Mouse (Mus musculus): ENCODE data around the gene Zfp143. TPM values are rescaled to one million over a fixed set of nuclear protein-coding genes. Genes with fewer than 3 reads are reported as not detected.
"Not testable (repeated sequence)": the region's sequence is repeated elsewhere in the genome, so short reads cannot be mapped to it uniquely, and the experiment has no call there.

Zfp143 gene
- polyA plus RNA-seq, 1 experiment from 2014 or later: 15.8 TPM

DNA sequence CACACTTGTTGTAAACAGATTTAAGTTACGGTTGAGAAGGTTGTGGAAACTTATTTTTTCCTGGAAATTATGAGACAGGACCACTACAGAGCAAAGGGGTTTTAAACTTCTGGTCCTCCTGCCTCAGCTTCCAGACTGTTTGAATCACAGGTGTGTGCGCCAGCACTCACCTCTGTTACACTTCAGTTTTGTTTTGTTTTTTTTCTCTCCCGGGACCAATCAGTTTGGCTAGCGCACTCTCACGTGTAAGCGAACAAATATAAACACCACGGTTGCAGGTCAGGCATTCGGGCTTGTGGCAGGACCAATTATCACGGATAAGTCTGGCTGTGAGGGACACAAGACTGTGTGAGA is 60.1 kb downstream of the Zfp143 start:
- peaks cover 25% of the 10 kb centered on the region for H3K4me1 ChIP-seq (ENCODE audit: control insufficient read depth, insufficient read depth, low read length)
- no peaks in the 10 kb centered on the region for H3K9me3 ChIP-seq (replicated peaks; ENCODE audit: control insufficient read depth, low read length)
- peak overlapping the region; percentile 74 for H3K4me2 ChIP-seq (ENCODE audit: low read depth, low read length)
- no peaks in the 10 kb centered on the region; the same call in 1 of the 2 replicates for H3K36me3 ChIP-seq (ENCODE audit: control insufficient read depth, insufficient read depth)
- no peaks in the 10 kb centered on the region for H3K27me3 ChIP-seq (ENCODE audit: control insufficient read depth, insufficient read depth, low read length)
- ATAC-seq (replicated peaks; ENCODE audit: extremely low read depth, insufficient read depth, low FRiP score): no peak
- peak overlapping the region; percentile 76 for H3K4me3 ChIP-seq (ENCODE audit: low read length)
- 1% methylated on average over 9 of the region's 9 CpGs for WGBS
- H3K9ac ChIP-seq (ENCODE audit: low read length): peak overlapping the region; percentile 79
- peak overlapping the region; percentile 95 for H3K27ac ChIP-seq (ENCODE audit: low read length)

DNA sequence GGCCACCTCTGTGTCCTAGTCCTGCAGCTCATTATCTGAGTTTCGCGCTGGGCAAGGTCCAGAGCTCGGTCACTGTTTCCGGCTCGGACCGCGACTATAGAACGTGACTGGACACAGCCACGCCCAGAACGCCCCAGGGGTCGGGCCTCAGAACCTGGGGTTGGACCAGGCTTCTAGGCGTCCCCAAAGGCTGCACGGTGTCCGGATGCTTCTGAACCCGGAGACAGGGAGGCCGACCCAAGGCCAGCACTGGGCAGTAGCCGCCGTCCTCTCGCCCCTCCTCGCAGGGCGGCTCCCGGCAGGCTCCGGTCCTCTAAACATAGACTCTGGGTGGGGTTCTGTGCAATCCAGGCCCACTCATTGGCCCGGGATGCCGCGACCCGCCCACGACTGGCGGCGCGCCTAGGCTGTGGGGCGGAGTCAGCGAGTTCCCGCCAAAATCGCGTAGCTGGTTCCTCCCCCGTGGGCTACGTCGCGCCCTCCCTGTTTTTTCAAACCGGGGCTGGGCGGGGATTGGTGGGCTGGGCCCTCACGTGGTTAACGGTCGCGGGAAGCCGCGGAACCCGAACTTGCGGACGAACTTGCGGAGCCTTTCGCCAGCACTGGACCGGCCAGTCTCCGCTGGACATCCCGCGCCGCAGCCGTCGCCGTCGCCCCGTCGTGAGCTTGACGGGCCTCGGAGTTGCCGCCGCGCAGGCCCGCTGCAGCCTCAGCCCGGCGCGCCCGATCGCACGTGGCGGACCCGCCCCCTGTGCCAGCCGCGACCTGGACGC is 60.7 kb downstream of the Zfp143 start, which contains the start of gene Wee1:
Gene Wee1 (plus strand): TSS at position 531 of the 773 bp plus-strand sequence.
- Histone ChIP-seq H3K36me3 (ENCODE audit: control insufficient read depth, insufficient read depth) (peaks cover 5% of the 10 kb centered on the region), H3K27ac (ENCODE audit: low read length) (peak within 1 kb of the TSS; percentile 95), H3K27me3 (ENCODE audit: control insufficient read depth, insufficient read depth, low read length) (no peaks in the 10 kb centered on the region), H3K4me1 (ENCODE audit: control insufficient read depth, insufficient read depth, low read length) (peaks cover 25% of the 10 kb centered on the region), H3K4me3 (ENCODE audit: low read length) (peak within 1 kb of the TSS; percentile 76), H3K9ac (ENCODE audit: low read length) (peak within 1 kb of the TSS; percentile 94), H3K4me2 (ENCODE audit: low read depth, low read length) (peak within 1 kb of the TSS; percentile 74), H3K9me3 (replicated peaks; ENCODE audit: control insufficient read depth, low read length) (no peaks in the 10 kb centered on the region)
- WGBS: under 1% methylated on average over 81 of the region's 81 CpGs
- peak; percentile 94 for ATAC-seq (replicated peaks; ENCODE audit: extremely low read depth, insufficient read depth, low FRiP score)

DNA sequence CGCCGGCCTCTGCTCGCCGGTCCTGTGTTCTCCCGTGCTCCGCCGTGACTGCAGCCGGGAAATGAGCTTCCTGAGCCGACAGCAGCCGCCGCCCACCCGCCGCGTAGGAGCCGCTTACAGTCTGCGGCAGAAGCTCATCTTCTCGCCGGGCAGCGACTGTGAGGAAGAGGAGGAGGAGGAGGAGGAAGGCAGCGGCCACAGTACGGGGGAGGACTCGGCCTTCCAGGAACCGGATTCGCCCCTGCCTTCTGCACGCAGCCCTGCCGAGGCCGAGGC is 61.2 kb downstream of the Zfp143 start:
- H3K4me3 ChIP-seq (ENCODE audit: low read length): peak overlapping the region; percentile 76
- H3K9ac ChIP-seq (ENCODE audit: low read length): peak overlapping the region; percentile 94
- peak overlapping the region; percentile 93 for H3K27ac ChIP-seq (ENCODE audit: low read length)
- WGBS: under 1% methylated on average over 26 of the region's 27 CpGs
- no peaks in the 10 kb centered on the region for H3K9me3 ChIP-seq (replicated peaks; ENCODE audit: control insufficient read depth, low read length)
- H3K4me1 ChIP-seq (ENCODE audit: control insufficient read depth, insufficient read depth, low read length): peaks cover 23% of the 10 kb centered on the region
- no peaks in the 10 kb centered on the region for H3K27me3 ChIP-seq (ENCODE audit: control insufficient read depth, insufficient read depth, low read length)
- H3K4me2 ChIP-seq (ENCODE audit: low read depth, low read length): peak overlapping the region; percentile 69
- no peak for ATAC-seq (replicated peaks; ENCODE audit: extremely low read depth, insufficient read depth, low FRiP score)
- peaks cover 8% of the 10 kb centered on the region for H3K36me3 ChIP-seq (ENCODE audit: control insufficient read depth, insufficient read depth)

DNA sequence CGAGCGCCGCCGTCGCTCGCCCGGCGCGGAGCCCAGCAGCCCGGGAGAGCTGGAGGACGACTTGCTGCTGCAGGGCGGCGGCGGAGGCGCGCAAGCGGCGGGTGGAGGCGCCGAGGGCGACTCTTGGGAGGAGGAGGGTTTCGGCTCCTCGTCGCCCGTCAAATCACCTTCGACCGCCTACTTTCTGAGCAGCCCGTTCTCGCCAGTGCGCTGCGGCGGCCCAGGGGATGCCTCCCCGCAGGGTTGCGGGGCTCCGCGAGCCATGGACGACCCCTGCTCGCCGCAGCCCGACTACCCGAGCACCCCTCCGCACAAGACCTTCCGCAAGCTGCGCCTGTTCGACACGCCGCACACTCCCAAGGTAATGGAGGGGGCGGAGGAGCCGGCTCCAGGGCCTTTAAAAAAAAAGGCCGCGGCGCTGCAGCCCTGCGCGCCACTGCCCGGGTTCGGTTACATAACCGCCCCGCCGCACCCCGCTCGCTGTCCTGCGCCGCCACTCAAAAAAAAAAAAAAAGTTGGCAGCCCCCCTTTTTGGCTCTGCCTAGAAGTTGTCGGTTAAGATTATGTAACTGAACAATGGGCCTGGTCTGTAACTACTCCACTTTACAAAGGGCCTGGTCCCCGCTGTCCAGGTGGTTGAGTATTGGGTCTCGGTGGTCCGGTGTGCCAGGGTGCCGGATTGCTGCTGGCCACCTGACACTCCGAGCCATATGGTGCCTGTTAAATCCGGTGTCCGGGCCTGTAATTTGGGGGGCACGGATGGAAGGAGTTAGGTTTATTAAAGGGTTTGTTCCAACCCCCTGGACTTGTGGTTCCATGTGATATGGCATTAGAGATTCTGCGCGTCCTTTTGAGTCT is 61.8 kb downstream of the Zfp143 start:
- Histone ChIP-seq H3K9ac (ENCODE audit: low read length) (peak overlapping the region; percentile 94), H3K4me1 (ENCODE audit: control insufficient read depth, insufficient read depth, low read length) (peaks cover 23% of the 10 kb centered on the region), H3K4me2 (ENCODE audit: low read depth, low read length) (peak overlapping the region; percentile 69), H3K36me3 (ENCODE audit: control insufficient read depth, insufficient read depth) (peaks cover 12% of the 10 kb centered on the region), H3K27me3 (ENCODE audit: control insufficient read depth, insufficient read depth, low read length) (no peaks in the 10 kb centered on the region), H3K4me3 (ENCODE audit: low read length) (peak overlapping the region; percentile 76), H3K9me3 (replicated peaks; ENCODE audit: control insufficient read depth, low read length) (no peaks in the 10 kb centered on the region), H3K27ac (ENCODE audit: low read length) (peak overlapping the region; percentile 93)
- WGBS: under 1% methylated on average over 73 of the region's 74 CpGs
- peak; percentile 2; the same call in 1 of the 2 replicates for ATAC-seq (replicated peaks; ENCODE audit: extremely low read depth, insufficient read depth, low FRiP score)

DNA sequence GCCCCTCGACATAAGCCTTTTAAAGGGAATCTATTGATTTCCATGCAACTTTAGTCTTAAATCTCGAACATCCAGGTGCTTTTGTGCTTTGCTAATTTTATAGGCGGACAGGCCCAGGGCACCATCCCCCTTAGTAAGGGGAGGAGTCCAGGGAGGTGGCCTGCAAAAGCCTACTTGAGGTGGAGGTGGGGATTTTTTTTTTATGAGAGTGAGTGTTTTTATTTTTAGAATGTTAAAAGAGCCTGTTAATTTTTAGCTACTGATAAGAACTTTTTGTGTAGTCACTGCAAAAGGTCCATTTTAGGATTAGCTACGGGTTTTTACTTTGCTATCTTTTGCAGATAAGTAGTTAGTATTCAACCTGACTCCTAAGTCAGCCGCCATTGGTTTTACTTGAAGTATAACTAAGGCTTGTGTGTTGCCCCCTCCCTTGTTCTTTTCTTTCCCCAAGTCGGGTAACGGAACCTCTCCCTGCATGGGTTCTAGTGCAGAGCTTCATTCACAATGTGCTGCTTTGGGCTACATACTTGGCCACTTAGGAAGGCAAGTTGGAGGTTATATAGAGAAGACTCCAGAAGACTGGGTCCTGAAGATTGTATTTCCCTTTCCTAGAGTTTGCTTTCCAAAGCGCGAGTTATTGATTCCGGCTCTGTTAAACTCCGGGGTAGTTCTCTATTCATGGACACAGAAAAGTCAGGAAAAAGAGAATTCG is 63.0 kb downstream of the Zfp143 start:
- Histone ChIP-seq H3K36me3 (ENCODE audit: control insufficient read depth, insufficient read depth) (peaks cover 13% of the 10 kb centered on the region), H3K4me2 (ENCODE audit: low read depth, low read length) (peak overlapping the region; percentile 69), H3K27me3 (ENCODE audit: control insufficient read depth, insufficient read depth, low read length) (no peaks in the 10 kb centered on the region), H3K27ac (ENCODE audit: low read length) (peak overlapping the region; percentile 93), H3K9me3 (replicated peaks; ENCODE audit: control insufficient read depth, low read length) (no peaks in the 10 kb centered on the region), H3K9ac (ENCODE audit: low read length) (peak overlapping the region; percentile 94), H3K4me1 (ENCODE audit: control insufficient read depth, insufficient read depth, low read length) (peaks cover 16% of the 10 kb centered on the region), H3K4me3 (ENCODE audit: low read length) (peak overlapping the region; percentile 76)
- 22% methylated on average over 12 of the region's 12 CpGs for WGBS
- ATAC-seq (replicated peaks; ENCODE audit: extremely low read depth, insufficient read depth, low FRiP score): no peak

DNA sequence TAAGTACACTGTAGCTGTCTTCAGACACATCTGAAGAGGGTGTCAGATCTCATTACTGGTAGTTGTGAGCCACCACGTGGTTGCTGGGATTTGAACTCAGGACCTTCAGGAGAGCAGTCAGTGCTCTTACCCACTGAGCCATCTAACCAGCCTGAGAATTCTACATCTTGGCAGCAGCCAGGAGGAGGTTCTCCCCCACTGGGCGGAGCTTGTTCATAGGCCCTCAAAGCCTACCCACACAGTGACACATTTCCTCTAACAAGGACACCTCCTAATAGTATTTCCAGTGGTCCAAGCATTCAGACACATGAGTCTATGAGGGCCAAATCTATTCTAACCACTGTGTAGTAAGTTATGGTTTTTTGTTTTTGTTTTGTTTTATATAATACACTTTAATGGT is 67.5 kb downstream of the Zfp143 start:
- no peak for ATAC-seq (replicated peaks; ENCODE audit: extremely low read depth, insufficient read depth, low FRiP score)
- peaks cover 37% of the 10 kb centered on the region for H3K36me3 ChIP-seq (ENCODE audit: control insufficient read depth, insufficient read depth)

DNA sequence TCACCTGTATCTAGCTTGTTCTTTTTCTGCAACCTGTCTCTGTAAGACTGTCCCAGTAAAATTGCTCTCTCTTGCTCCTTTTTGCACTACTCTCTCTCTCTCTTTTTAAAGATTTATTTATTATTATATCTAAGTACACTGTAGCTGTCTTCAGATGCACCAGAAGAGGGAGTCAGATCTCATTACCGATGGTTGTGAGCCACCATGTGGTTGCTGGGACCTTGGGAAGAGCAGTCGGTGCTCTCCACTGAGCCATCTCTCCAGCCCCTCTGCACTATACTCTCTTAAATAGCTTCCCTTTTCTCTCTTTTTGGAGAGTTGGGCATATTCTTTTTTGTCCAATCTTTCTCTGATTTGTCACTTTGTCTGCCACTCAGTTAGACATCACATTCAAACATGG is 71.3 kb downstream of the Zfp143 start:
- H3K27me3 ChIP-seq (ENCODE audit: control insufficient read depth, insufficient read depth, low read length); H3K4me1 ChIP-seq (ENCODE audit: control insufficient read depth, insufficient read depth, low read length); H3K9me3 ChIP-seq (replicated peaks; ENCODE audit: control insufficient read depth, low read length); H3K27ac ChIP-seq (ENCODE audit: low read length); H3K4me2 ChIP-seq (ENCODE audit: low read depth, low read length); ATAC-seq (replicated peaks; ENCODE audit: extremely low read depth, insufficient read depth, low FRiP score); H3K9ac ChIP-seq (ENCODE audit: low read length); H3K4me3 ChIP-seq (ENCODE audit: low read length): not testable (repeated sequence)
- H3K36me3 ChIP-seq (ENCODE audit: control insufficient read depth, insufficient read depth): peaks cover 53% of the 10 kb centered on the region
- WGBS: 79% methylated on average over 2 of the region's 2 CpGs

More for the DNA sequence above, 67.5 kb downstream of the Zfp143 start:
- no peak overlapping the region for H3K9ac ChIP-seq (ENCODE audit: low read length)
- no peaks in the 10 kb centered on the region for H3K27me3 ChIP-seq (ENCODE audit: control insufficient read depth, insufficient read depth, low read length)
- H3K4me3 ChIP-seq (ENCODE audit: low read length): no peak overlapping the region
- H3K27ac ChIP-seq (ENCODE audit: low read length): no peak overlapping the region
- H3K4me2 ChIP-seq (ENCODE audit: low read depth, low read length): no peak overlapping the region
- no peaks in the 10 kb centered on the region for H3K9me3 ChIP-seq (replicated peaks; ENCODE audit: control insufficient read depth, low read length)
- 84% methylated on average over 2 of the region's 2 CpGs for WGBS
- peaks cover 5% of the 10 kb centered on the region; the same call in 1 of the 2 replicates for H3K4me1 ChIP-seq (ENCODE audit: control insufficient read depth, insufficient read depth, low read length)

DNA sequence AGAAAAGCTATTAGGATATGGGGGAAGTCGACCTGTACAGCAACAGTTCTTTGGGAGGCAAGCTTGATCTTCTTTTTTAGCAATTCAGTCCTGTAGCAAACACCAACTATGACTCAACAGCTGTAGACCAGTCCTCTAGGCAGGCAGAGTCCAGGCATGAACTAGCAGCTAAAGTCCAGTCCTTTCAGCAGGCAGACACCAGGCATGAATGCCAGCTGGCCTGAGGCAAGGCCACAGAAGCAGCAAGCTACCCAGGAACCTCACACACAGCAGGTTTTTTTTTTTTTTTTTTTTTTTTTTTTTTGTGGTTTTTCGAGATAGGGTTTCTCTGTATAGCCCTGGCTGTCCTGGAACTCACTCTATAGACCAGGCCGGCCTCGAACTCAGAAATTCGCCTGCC is 73.0 kb downstream of the Zfp143 start:
- H3K9me3 ChIP-seq (replicated peaks; ENCODE audit: control insufficient read depth, low read length): no peaks in the 10 kb centered on the region
- no peak for ATAC-seq (replicated peaks; ENCODE audit: extremely low read depth, insufficient read depth, low FRiP score)
- no peak overlapping the region for H3K9ac ChIP-seq (ENCODE audit: low read length)
- H3K36me3 ChIP-seq (ENCODE audit: control insufficient read depth, insufficient read depth): peaks cover 62% of the 10 kb centered on the region
- 98% methylated on average over 5 of the region's 5 CpGs for WGBS
- H3K27ac ChIP-seq (ENCODE audit: low read length): no peak overlapping the region
- H3K4me3 ChIP-seq (ENCODE audit: low read length): no peak overlapping the region
- H3K4me1 ChIP-seq (ENCODE audit: control insufficient read depth, insufficient read depth, low read length): no peaks in the 10 kb centered on the region; the same call in 1 of the 2 replicates
- no peaks in the 10 kb centered on the region for H3K27me3 ChIP-seq (ENCODE audit: control insufficient read depth, insufficient read depth, low read length)
- no peak overlapping the region for H3K4me2 ChIP-seq (ENCODE audit: low read depth, low read length)

Measured in heart, embryonic 16.5 days (tissue).